Mouse (Mus musculus) retina, postnatal 7 days (tissue): Measurements from ENCODE around the gene Dnah2.

Experiments used
- DNase-seq: peaks from one replicate; pipeline ENCODE4 v3.0.0-alpha.2; 2012; ENCODE audit warnings: low read depth, low spot score

Dnah2 gene

DNA sequence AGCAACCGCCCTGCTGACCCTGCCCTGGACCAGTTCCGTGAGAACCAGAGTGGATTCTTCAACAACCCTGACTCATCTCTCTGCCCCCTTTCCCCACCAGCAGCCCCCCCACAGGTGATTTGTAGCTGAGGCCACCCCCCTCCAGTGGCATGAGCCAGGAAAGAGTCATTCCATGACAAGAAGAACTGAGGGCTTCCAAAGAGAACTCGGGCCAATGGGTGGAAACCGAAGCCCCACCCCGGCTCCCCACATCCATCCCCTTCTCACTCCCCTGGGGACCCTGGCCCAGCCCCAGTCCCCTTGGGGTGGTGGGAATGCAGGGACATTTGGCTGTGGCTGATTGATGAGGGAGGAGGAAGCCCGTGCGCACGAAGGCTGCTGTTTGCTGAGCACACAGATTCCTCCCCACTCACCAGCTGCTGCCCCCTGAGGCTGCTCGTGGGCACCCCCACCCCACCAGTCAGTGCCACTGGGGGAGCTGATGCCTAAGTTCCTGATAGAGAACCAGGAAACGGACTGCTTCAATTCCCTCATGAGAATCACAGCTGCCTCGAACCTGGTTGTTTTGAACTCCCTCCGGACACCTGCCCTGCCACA is at the start of gene Dnah2:
Gene Dnah2, minus strand, starts transcription at position 51 of the 597 bp plus-strand sequence.
- DNase-seq, result no peak

DNA sequence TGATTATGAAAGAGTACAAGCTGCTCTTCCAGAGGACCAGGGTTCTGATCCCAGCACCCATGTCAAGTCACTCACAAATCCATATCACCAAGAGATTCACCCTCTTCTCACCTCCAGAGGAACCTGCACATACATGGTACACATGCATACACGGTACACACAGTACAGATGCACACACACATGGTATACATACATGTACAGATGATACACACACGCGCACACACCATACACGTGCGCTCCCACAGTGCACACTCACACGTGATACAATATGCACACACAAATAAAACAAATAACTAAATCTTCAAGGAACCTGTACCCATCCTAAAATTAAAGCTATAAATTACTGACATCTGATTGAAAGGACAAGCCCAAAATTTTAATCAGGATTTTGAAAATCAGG is 45.9 kb upstream of the Dnah2 start:
- DNase-seq, result no peak

DNA sequence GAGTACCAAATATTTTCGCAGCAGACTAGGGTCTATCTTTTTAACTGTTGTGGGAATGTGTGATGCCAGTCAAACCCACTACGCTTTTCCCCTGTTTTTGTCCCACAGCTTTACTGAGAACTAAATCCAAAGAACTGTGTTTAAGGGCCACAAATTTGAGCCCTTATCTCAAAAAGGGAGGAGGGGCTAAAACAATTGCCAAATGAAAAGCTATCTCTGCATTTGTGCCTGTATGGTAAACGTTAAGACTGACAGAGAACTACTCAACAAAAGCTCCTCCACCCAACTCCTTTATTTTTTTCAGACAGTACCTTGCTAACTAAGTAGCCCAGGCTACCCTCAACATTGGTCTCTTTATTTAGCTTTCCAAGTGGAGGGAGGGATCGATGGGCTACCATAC is 43.9 kb upstream of the Dnah2 start:
- DNase-seq, result no peak

DNA sequence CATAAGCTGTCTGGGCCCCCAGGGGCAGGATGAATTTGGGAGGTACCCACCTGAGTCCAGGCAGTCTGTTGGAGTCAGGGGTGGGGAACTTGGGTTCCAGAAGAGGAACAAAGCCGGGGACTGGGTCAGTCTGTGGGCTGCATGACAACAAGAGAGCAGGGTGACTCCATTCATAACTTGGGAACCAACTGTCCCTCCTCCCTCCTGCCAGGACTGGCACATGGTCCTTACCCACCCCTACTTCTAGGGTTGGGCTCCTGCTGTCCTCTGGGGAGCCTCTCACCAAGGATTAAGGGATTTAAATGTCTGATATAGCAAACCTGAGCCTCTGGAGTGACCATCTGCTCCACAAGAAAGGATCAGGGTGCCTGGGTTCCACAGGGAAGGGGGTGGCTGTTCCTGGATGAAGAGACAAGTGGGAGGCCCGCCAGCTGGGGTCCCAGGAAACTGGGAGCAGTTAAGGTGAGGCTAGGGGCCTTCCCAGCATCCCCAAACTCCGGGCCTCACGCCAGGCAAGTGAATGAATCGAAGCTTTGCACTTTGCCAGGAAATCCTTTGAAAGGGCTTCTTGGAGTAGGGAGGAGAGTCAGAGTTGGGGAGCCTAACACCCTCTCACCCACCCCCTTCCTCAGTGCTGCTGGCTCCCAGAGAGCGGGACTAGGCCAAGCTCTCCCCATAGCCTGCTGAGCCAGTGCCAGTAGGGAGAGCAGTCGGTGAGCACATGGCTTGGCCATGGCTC is 43.2 kb upstream of the Dnah2 start:
- peak; percentile 84 for DNase-seq

GRCm38 (mm10) chr11:69591424-69591823 is 42.5 kb upstream of the Dnah2 start:
- no peak for DNase-seq

DNA sequence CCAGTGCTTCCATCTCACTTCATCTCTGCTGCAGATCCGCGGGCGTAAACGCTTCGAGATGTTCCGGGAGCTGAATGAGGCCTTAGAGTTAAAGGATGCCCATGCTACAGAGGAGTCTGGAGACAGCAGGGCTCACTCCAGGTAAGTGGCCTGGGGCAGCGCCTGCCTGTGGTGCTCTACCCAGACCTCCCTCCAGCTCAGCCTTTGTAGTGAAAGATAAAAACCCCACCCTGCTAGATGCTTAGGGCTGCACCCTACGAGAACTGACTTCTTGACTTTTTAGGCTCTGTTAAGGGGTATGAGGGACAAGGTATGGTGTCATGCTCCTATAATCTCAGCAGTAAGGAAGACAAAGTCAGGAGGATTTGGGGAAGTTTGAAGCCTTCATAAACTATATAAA is 41.7 kb upstream of the Dnah2 start:
- DNase-seq, result no peak

GRCm38 (mm10) chr11:69589207-69589834 is 40.4 kb upstream of the Dnah2 start:
- no peak for DNase-seq

GRCm38 (mm10) chr11:69585718-69586325 is 36.9 kb upstream of the Dnah2 start:
- DNase-seq, result no peak

- DNase-seq, result no peak
Measured at GRCm38 (mm10) chr11:69584937-69585336, 36.0 kb upstream of the Dnah2 start.

DNA sequence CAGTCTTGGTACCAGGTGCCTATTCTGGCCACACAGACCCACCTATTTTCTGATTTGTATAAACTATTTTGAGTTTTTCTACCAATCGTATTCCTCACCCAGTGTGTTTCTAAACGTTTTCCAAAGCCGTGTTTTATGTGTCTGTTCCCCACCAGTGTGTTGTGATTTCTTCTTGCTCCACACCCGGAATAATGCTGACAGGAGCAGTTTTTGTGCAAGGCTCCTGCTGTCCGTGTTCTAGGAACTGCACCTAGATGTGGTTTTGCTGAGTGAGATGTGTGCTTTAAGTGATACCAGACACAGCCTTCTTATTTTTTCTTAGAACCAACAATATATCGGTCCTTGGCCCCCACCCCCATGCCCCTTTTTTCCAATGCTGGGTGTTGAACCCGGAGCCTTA is 35.1 kb upstream of the Dnah2 start:
- DNase-seq, result no peak

GRCm38 (mm10) chr11:69582230-69582805 is 33.4 kb upstream of the Dnah2 start:
- no peak for DNase-seq

DNA sequence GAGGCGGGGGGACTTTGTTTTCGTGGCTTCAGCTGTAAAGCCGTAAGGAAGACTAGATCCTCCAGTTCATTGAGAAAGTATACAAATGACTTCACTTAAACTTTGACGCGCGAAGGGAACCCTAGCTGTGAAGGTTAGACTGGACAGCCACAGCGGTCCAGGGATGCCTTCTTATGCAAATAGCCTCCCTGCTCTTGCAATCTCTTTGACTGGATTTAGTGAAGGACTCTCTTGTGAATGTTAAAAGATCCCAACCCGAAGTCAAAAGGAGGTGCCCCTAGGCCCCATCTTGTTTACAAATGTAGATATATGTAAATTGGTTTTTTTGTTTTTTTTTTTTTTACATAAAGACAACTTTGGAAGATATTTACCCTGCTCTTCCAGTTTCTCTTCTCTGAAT is 32.9 kb upstream of the Dnah2 start:
- no peak for DNase-seq

DNA sequence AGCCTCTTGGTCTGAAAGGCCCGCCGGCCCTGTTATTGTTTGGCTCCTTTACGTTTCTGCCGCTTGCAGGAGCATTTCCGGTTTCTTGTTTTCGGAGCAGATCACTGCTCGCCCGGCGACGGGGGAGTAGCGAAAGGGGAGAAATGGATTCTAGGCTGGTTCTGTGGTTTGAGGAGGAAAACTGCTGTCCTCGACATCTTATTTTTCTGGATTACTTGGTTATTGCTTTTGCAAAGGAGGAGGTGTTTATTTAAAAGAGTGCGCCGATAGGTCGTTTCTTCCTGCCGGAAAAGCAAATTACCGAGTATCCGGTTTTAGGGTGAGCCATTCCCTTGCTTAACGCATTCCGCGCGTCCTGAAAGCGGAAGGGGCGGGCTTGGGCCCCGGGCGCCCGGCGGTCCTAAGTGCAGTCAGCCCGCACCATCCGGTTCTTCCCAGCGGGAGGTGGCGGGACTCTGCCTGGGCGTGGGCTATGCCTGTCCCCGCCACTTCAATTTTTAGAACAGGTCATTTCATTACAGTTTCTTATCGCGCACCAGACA is 32.3 kb upstream of the Dnah2 start:
- peak; percentile 84 for DNase-seq

DNA sequence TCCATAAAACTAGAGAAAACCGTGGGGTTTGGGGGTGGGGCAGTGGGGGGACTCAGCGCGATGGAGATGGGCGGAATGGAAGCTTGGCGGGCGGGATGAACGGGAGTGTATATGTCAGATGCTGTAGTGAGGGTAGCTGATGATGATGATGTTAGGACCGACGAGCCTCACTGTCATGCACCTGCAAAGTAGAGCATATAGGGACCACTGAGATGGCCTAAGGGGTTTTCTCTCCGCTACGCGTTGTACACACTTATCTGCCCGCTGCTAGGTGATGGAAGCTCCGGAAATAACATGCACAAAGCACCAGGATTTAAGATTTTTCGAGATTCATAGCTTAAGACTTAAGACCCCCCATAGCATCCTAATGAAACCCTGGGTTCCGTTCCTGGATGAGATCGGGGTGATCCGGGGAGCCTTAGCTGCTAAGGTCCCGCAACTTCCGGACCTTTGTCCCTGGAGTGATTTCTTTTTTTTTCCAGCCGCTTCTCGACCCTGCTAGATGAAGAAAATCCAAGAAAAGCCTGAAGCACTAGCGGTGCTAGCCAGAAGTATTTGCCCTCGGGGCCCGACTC is 31.7 kb upstream of the Dnah2 start:
- DNase-seq, result no peak

GRCm38 (mm10) chr11:69580091-69580514 is 31.2 kb upstream of the Dnah2 start, which contains the start of the genes Wrap53 and Trp53:
TSS of gene Wrap53 (minus strand) at chr11:69580255.
TSS of gene Trp53 (plus strand) at chr11:69580359.
- DNase-seq, result peak; percentile 84

DNA sequence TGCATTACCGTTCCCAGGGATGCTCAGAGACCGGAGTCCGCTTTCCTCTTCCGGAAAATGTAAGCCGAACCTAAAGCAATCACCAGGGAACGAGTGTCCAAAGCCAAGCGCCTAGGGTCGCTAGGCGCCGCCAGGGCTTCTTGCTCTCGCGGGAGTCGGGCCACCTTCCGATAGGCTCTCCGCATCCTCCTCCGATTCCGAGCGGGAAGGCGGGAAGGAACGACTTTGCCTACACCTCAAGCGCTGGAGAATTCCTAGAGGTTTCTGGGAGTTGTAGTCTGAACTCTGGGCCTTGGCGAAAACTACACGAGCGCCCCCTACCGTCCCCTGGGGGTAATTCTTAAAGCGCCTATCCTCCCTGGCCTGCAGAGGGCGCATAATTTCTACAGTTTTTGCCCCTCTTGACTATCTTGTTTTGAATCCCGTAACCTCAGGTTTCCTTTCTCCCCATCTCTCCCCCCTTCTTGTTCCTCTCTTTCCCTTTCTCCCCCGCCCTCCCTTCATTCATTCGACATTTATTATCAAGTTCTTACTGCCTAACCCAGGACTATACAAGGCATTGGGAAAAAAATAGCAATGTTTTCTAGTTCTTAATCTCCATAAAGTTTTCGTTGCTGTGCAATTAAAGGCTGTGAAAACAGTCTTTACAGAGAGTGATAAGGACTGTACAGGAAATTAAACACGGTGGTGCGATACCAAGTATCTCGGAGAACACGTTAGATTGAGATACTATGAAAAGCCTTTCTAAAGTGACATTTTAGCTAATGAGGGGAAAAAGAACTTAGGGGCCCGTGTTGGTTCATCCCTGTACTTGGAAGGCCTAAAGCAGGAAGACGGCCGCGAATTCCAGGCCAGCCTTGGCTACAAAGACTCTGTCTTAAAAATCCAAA is 30.5 kb upstream of the Dnah2 start:
- peak; percentile 97 for DNase-seq

DNA sequence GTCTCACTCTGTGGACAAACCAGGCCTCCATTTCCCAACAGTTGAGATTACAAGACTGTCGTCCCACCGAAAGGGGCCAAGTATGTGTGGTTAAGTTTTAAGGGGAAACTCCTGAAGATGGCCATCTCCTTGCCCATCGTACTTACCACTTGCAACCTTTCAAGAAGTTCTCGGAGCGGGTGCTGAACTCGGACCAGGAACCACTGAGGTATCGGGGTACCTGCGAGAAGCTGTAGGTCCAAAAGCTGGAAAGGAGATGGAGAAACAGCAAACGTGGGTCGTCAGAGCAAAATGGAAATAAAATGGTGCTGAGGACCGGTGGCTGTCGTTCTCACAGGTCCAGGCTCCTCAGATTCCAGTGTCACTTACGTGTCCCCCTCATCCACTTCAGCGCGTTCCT is 29.4 kb upstream of the Dnah2 start:
- no peak for DNase-seq

DNA sequence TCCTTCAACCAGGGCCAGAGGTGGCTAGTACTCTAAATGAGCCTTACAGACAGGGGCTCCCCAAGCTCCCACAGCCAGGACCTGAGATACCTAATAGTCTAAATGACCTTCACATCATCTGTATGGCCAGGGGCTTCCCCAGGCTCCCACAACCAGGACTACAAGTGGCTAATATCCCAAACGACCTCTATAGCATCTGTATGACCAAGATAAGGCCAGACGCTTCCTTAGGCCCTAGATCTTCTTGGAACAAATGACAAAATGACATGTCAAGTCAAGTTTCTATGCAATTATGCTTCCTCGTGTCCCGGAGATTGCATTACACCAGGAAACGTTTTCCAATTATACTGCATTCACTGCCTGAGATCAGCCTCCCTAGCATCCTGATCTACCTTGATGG is 27.4 kb upstream of the Dnah2 start:
- no peak for DNase-seq

DNA sequence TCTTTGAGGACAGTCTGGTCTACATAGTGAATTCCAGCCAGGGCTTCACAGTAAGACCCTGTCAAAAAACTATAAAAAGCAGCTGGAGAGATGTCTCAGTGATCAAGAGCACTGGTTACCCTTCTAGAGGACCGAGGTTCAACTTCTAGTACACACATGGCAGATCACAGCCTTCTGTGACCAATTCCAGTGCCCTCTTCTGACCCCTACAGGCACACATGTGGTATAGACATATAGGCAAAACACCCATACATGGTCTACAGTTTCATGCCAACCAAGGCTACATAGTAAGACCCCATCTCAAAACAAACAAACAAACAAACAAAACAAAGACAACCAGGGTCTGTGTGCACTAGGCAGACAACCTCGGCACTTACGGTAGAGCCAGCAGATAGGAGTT is 26.3 kb upstream of the Dnah2 start:
- no peak for DNase-seq

DNA sequence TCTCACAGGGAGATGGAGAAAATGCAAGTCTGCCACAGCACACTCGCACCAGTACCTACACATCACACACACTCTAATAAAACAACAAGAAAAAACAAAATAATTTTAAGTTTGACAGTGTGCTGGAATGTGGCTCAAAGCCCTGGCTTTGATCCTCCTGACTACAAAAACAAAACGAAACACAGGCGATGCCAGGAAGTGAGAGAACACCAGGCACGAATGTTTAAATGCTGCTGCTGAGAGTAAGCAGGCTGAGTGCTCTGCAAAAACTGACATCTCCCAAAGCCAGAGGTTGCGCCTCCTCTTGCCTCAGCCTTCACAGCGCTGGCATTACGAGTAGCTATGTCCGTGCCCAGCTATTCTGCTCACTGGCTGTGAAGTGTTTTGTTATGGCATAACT is 16.2 kb upstream of the Dnah2 start:
- no peak for DNase-seq
